Mouse (Mus musculus) olfactory bulb, adult 2 months (tissue): ENCODE measurements around the gene Cops3. TPM values are rescaled to one million over a fixed set of nuclear protein-coding genes. Genes with fewer than 3 reads are reported as not detected.
A peak's percentile ranks its signal among the peaks of the same experiment; 100 is the strongest.

Source experiments
- H3K27ac ChIP-seq: fragments of 200-500 bp; 2 replicates; pipeline ENCODE4 v1.5.1; 2012; ENCODE audit warnings: low read depth, low read length; ENCODE audit not compliant: insufficient read depth
- H3K4me1 ChIP-seq: fragments of 200-500 bp; 2 replicates; pipeline ENCODE4 v1.6.1; 2012; ENCODE audit warnings: low read length; ENCODE audit not compliant: control insufficient read depth, insufficient read depth
- H3K4me3 ChIP-seq: fragments of 200-500 bp; 2 replicates; pipeline ENCODE4 v1.5.1; 2012; ENCODE audit warnings: mild to moderate bottlenecking, low read depth, low read length, moderate library complexity; ENCODE audit not compliant: insufficient read depth
- CTCF ChIP-seq: fragments of 200-500 bp; IDR thresholded peaks from 2 replicates; pipeline ENCODE4 v1.5.1; 2012; ENCODE audit warnings: low read depth, mild to moderate bottlenecking, low read length, moderate library complexity; ENCODE audit not compliant: insufficient read depth
- POLR2A ChIP-seq: fragments of 200-500 bp; IDR thresholded peaks from 2 replicates; pipeline ENCODE4 v1.6.1; 2012; ENCODE audit warnings: mild to moderate bottlenecking, low read depth, low read length, moderate library complexity; ENCODE audit not compliant: insufficient read depth
- WGBS: fragments of 180-500 bp; shearing (Covaris S2); methylation state at CpG from one replicate; pipeline ENCODE4 v1.1.7; 2018; 5-methylcytosine and 5-hydroxymethylcytosine counted together
- polyA plus RNA-seq: library from polyadenylated mRNA; stranded (reverse); fragments of >200 nt; gene quantifications from 2 replicates; pipeline ENCODE4 v1.2.4, GENCODE M21; 2012; ENCODE audit warnings: low replicate concordance; ENCODE audit not compliant: missing spikeins, insufficient read depth, insufficient read length

Gene Cops3
- not detected in 2 replicates for polyA plus RNA-seq

- peak within 1 kb of the TSS; percentile 89 for H3K27ac ChIP-seq
- WGBS: under 1% methylated on average over 43 of the region's 43 CpGs
- TF ChIP-seq POLR2A (peak; percentile 50), CTCF (no peak)
- peak within 1 kb of the TSS; percentile 83 for H3K4me3 ChIP-seq
- H3K4me1 ChIP-seq: no peaks in the 10 kb centered on the region
These were observed at the start of gene Cops3 for GRCm38 (mm10) chr11:59839459-59840126. Gene Cops3 (minus strand): TSS chr11:59839838.

GRCm38 (mm10) chr11:59888151-59888550, 48.5 kb upstream of the Cops3 start:
- Histone ChIP-seq H3K4me3 (no peak overlapping the region), H3K4me1 (peaks cover 12% of the 10 kb centered on the region), H3K27ac (no peak overlapping the region)
- no peak for TF ChIP-seq CTCF
- 65% methylated on average over 5 of the region's 5 CpGs for WGBS

- Histone ChIP-seq H3K4me3 (no peak overlapping the region), H3K4me1 (peaks cover 18% of the 10 kb centered on the region), H3K27ac (no peak overlapping the region)
- TF ChIP-seq POLR2A: no peak
- WGBS: 80% methylated on average over 1 of the region's 1 CpGs
These were observed 47.3 kb upstream of the Cops3 start for GRCm38 (mm10) chr11:59886952-59887351.

- Histone ChIP-seq H3K27ac (peak overlapping the region; percentile 38), H3K4me1 (peaks cover 28% of the 10 kb centered on the region), H3K4me3 (no peak overlapping the region)
- WGBS: 50% methylated on average over 17 of the region's 17 CpGs
- no peak for TF ChIP-seq CTCF
- no peak for TF ChIP-seq POLR2A
These were observed 45.8 kb upstream of the Cops3 start for GRCm38 (mm10) chr11:59885217-59885986.

GRCm38 (mm10) chr11:59880031-59880430, 40.4 kb upstream of the Cops3 start:
- 27% methylated on average over 2 of the region's 2 CpGs for WGBS
- H3K4me3 ChIP-seq: no peak overlapping the region
- H3K27ac ChIP-seq: no peak overlapping the region
- TF ChIP-seq CTCF (peak; percentile 65; the same call in 1 of the 2 replicates), POLR2A (no peak)
- H3K4me1 ChIP-seq: peaks cover 25% of the 10 kb centered on the region

- 61% methylated on average over 8 of the region's 8 CpGs for WGBS
- Histone ChIP-seq H3K4me1 (peaks cover 3% of the 10 kb centered on the region), H3K27ac (no peak overlapping the region), H3K4me3 (no peak overlapping the region)
- TF ChIP-seq CTCF (no peak), POLR2A (no peak)
These were observed 32.5 kb upstream of the Cops3 start for GRCm38 (mm10) chr11:59872124-59872523.

- TF ChIP-seq CTCF: no peak
- no peak for TF ChIP-seq POLR2A
- Histone ChIP-seq H3K27ac (no peak overlapping the region), H3K4me1 (peaks cover 6% of the 10 kb centered on the region; the same call in 1 of the 2 replicates), H3K4me3 (no peak overlapping the region)
- WGBS: 90% methylated on average over 6 of the region's 6 CpGs
These were observed 24.7 kb upstream of the Cops3 start for GRCm38 (mm10) chr11:59864316-59864715.

GRCm38 (mm10) chr11:59860467-59860866, 20.8 kb upstream of the Cops3 start:
- Histone ChIP-seq H3K27ac (no peak overlapping the region), H3K4me1 (peaks cover 6% of the 10 kb centered on the region; the same call in 1 of the 2 replicates), H3K4me3 (no peak overlapping the region)
- TF ChIP-seq POLR2A: no peak
- no peak for TF ChIP-seq CTCF
- WGBS: 81% methylated on average over 11 of the region's 11 CpGs

- WGBS: 70% methylated on average over 3 of the region's 3 CpGs
- TF ChIP-seq POLR2A (no peak), CTCF (no peak)
- no peak overlapping the region for H3K4me3 ChIP-seq
- H3K4me1 ChIP-seq: peaks cover 12% of the 10 kb centered on the region
- no peak overlapping the region for H3K27ac ChIP-seq
These were observed 13.2 kb upstream of the Cops3 start for GRCm38 (mm10) chr11:59852865-59853264.
